Mouse (Mus musculus): Measurements from ENCODE around the gene Ptprg. TPM values are rescaled to one million over a fixed set of nuclear protein-coding genes. Genes with fewer than 3 reads are reported as not detected.

The Ptprg gene
- polyA plus RNA-seq, 1 experiment = 21.7 TPM

- H3K36me3 ChIP-seq (ENCODE audit: control insufficient read depth, insufficient read depth, low read length) = 0 out of 2 replicates have a peak, but pooled peaks cover 2% of the 10 kb centered on the region
- no peak overlapping the region for H3K4me3 ChIP-seq (ENCODE audit: low read depth, low read length)
- no peak overlapping the region for H3K27ac ChIP-seq (ENCODE audit: insufficient read depth, low read depth, low read length)
- H3K4me1 ChIP-seq (ENCODE audit: control insufficient read depth, insufficient read depth, insufficient read length, low read length) = no peaks in the 10 kb centered on the region
- no peaks in the 10 kb centered on the region for H3K27me3 ChIP-seq (ENCODE audit: control insufficient read depth, insufficient read depth, low read length)
- no peak for TF ChIP-seq POLR2A (IDR thresholded peaks at IDR 0.05; ENCODE audit: low read depth, low read length)
- no peak for TF ChIP-seq CTCF (IDR thresholded peaks at IDR 0.05; ENCODE audit: extremely low read depth, insufficient read length, insufficient replicate concordance, low read depth, low read length)
- WGBS = 71% methylated on average over 7 of the region's 7 CpGs
Measured at GRCm38 (mm10) chr14:11719259-11719658, 165.9 kb downstream of the Ptprg start.

- H3K4me1 ChIP-seq (ENCODE audit: control insufficient read depth, insufficient read depth, insufficient read length, low read length) = no peaks in the 10 kb centered on the region
- H3K27me3 ChIP-seq (ENCODE audit: control insufficient read depth, insufficient read depth, low read length) = no peaks in the 10 kb centered on the region
- WGBS = 44% methylated on average over 5 of the region's 5 CpGs
- no peak for TF ChIP-seq CTCF (IDR thresholded peaks at IDR 0.05; ENCODE audit: extremely low read depth, insufficient read length, insufficient replicate concordance, low read depth, low read length)
- 0 out of 2 replicates have a peak, but pooled peaks cover 2% of the 10 kb centered on the region for H3K36me3 ChIP-seq (ENCODE audit: control insufficient read depth, insufficient read depth, low read length)
- no peak overlapping the region for H3K27ac ChIP-seq (ENCODE audit: insufficient read depth, low read depth, low read length)
- H3K4me3 ChIP-seq (ENCODE audit: low read depth, low read length) = no peak overlapping the region
Measured at GRCm38 (mm10) chr14:11722101-11722500, 168.8 kb downstream of the Ptprg start.

DNA sequence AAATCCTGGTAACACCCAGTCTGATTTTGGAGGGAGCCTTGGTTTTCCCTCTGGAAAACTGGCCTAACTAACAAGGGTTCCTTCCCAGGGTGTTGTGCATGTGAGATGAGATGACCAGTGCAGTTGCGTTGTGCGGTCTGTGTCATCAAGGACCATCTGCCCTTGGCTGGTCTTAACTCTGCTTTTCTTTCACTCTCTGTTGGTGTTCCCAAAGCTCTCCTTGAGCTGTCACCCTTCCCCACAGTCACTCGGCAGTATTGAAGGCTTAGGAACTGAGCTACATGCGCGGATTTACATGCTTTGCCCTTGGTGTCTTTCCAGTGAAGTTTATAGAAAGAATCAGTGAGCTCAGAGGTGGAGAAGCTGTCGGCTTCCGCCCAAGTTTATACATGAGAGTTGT is 170.5 kb downstream of the Ptprg start:
- Histone ChIP-seq H3K27me3 (ENCODE audit: control insufficient read depth, insufficient read depth, low read length) (no peaks in the 10 kb centered on the region), H3K27ac (ENCODE audit: insufficient read depth, low read depth, low read length) (no peak overlapping the region), H3K36me3 (ENCODE audit: control insufficient read depth, insufficient read depth, low read length) (0 out of 2 replicates have a peak, but pooled peaks cover 2% of the 10 kb centered on the region), H3K4me1 (ENCODE audit: control insufficient read depth, insufficient read depth, insufficient read length, low read length) (no peaks in the 10 kb centered on the region), H3K4me3 (ENCODE audit: low read depth, low read length) (no peak overlapping the region)
- WGBS = 95% methylated on average over 7 of the region's 7 CpGs
- TF ChIP-seq POLR2A (IDR thresholded peaks at IDR 0.05; ENCODE audit: low read depth, low read length) (no peak), CTCF (IDR thresholded peaks at IDR 0.05; ENCODE audit: extremely low read depth, insufficient read length, insufficient replicate concordance, low read depth, low read length) (no peak)

DNA sequence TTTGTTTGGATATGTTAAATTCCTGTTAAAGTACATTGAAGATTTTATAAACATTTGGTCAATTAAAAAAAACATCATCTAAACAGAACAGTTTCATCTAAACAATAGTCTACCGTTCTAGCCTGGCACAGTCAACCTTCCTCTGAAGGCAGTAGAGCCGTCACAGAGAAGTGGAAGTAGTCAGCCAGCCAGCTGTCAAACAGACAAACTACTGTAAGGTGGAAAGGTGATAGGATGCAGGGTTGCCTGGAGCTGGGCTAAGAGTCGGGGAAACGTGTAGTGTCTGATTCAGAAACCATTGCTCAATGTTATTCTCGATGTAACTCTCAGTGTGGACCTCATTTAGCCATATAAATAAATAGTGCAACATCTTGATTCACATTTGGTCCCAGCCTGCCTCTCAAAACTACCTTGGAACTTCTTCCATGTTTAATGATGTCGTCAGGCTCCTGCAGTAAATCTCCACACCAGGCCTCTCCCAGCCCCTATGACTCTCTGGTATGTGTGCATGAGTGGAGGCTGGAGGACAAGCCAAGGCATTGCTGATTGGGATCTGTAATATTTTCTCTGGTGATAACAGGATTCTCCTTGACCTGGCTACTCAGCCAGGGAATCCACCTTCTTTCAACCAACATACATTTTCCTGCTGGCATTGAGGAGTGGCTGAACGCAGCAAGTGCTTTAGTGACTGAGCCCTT is 178.0 kb downstream of the Ptprg start:
- Histone ChIP-seq H3K27me3 (ENCODE audit: control insufficient read depth, insufficient read depth, low read length) (no peaks in the 10 kb centered on the region), H3K36me3 (ENCODE audit: control insufficient read depth, insufficient read depth, low read length) (no peaks in the 10 kb centered on the region), H3K4me3 (ENCODE audit: low read depth, low read length) (no peak overlapping the region), H3K27ac (ENCODE audit: insufficient read depth, low read depth, low read length) (no peak overlapping the region), H3K4me1 (ENCODE audit: control insufficient read depth, insufficient read depth, insufficient read length, low read length) (no peaks in the 10 kb centered on the region)
- TF ChIP-seq CTCF (IDR thresholded peaks at IDR 0.05; ENCODE audit: extremely low read depth, insufficient read length, insufficient replicate concordance, low read depth, low read length) (no peak), POLR2A (IDR thresholded peaks at IDR 0.05; ENCODE audit: low read depth, low read length) (no peak)
- WGBS = 67% methylated on average over 7 of the region's 7 CpGs

- H3K36me3 ChIP-seq (ENCODE audit: control insufficient read depth, insufficient read depth, low read length) = no peaks in the 10 kb centered on the region
- H3K27me3 ChIP-seq (ENCODE audit: control insufficient read depth, insufficient read depth, low read length) = no peaks in the 10 kb centered on the region
- no peaks in the 10 kb centered on the region for H3K4me1 ChIP-seq (ENCODE audit: control insufficient read depth, insufficient read depth, insufficient read length, low read length)
- TF ChIP-seq CTCF (IDR thresholded peaks at IDR 0.05; ENCODE audit: extremely low read depth, insufficient read length, insufficient replicate concordance, low read depth, low read length) = no peak
- no peak for TF ChIP-seq POLR2A (IDR thresholded peaks at IDR 0.05; ENCODE audit: low read depth, low read length)
- no peak overlapping the region for H3K4me3 ChIP-seq (ENCODE audit: low read depth, low read length)
- no peak overlapping the region for H3K27ac ChIP-seq (ENCODE audit: insufficient read depth, low read depth, low read length)
Measured at GRCm38 (mm10) chr14:11732376-11732775, 179.0 kb downstream of the Ptprg start.

GRCm38 (mm10) chr14:11743726-11744125 is 190.4 kb downstream of the Ptprg start:
- H3K36me3 ChIP-seq (ENCODE audit: control insufficient read depth, insufficient read depth, low read length) = no peaks in the 10 kb centered on the region
- no peaks in the 10 kb centered on the region for H3K27me3 ChIP-seq (ENCODE audit: control insufficient read depth, insufficient read depth, low read length)
- 90% methylated on average over 1 of the region's 1 CpGs for WGBS
- no peak for TF ChIP-seq POLR2A (IDR thresholded peaks at IDR 0.05; ENCODE audit: low read depth, low read length)
- TF ChIP-seq CTCF (IDR thresholded peaks at IDR 0.05; ENCODE audit: extremely low read depth, insufficient read length, insufficient replicate concordance, low read depth, low read length) = no peak
- H3K27ac ChIP-seq (ENCODE audit: insufficient read depth, low read depth, low read length) = no peak overlapping the region
- no peaks in the 10 kb centered on the region for H3K4me1 ChIP-seq (ENCODE audit: control insufficient read depth, insufficient read depth, insufficient read length, low read length)
- H3K4me3 ChIP-seq (ENCODE audit: low read depth, low read length) = no peak overlapping the region

GRCm38 (mm10) chr14:11752678-11753077 is 199.3 kb downstream of the Ptprg start:
- no peak for TF ChIP-seq CTCF (IDR thresholded peaks at IDR 0.05; ENCODE audit: extremely low read depth, insufficient read length, insufficient replicate concordance, low read depth, low read length)
- 88% methylated on average over 8 of the region's 8 CpGs for WGBS
- no peak overlapping the region for H3K27ac ChIP-seq (ENCODE audit: insufficient read depth, low read depth, low read length)

More at GRCm38 (mm10) chr14:11752678-11753077, 199.3 kb downstream of the Ptprg start:
- Histone ChIP-seq H3K27me3 (ENCODE audit: control insufficient read depth, insufficient read depth, low read length) (no peaks in the 10 kb centered on the region), H3K36me3 (ENCODE audit: control insufficient read depth, insufficient read depth, low read length) (no peaks in the 10 kb centered on the region), H3K4me3 (ENCODE audit: low read depth, low read length) (no peak overlapping the region), H3K4me1 (ENCODE audit: control insufficient read depth, insufficient read depth, insufficient read length, low read length) (no peaks in the 10 kb centered on the region)

All from small intestine, adult 2 months (tissue).